Mouse (Mus musculus) left cerebral cortex, adult 11 months (tissue): Measurements from ENCODE around the gene Fbxo28.
"Not testable (repeated sequence)": the region's sequence is repeated elsewhere in the genome, so short reads cannot be mapped to it uniquely, and the experiment has no call there.

Experiments used
- DNase-seq: peaks from one replicate; pipeline ENCODE4 v3.0.0; 2022; ENCODE audit warnings: low spot score

The Fbxo28 gene

DNA sequence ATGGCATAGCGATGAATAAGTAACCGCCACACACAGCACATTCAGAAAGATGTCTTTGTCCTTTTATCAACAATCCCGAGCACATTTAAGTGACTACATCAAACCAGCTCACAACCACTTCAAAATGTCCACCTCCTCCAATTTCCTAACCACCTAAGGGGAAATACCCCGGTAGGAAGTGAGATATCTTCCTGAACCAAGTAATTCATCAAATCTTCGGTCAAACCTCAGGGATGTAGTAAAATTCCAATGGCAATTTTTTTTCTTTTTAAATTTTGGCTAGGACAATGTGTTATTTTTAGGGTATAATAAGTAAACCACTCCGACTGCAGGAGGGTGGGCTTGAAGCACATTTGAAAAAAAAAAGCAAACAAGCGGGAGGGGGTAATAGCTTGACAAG, 1.1 kb downstream of the Fbxo28 start:
- DNase-seq, result no peak

DNA sequence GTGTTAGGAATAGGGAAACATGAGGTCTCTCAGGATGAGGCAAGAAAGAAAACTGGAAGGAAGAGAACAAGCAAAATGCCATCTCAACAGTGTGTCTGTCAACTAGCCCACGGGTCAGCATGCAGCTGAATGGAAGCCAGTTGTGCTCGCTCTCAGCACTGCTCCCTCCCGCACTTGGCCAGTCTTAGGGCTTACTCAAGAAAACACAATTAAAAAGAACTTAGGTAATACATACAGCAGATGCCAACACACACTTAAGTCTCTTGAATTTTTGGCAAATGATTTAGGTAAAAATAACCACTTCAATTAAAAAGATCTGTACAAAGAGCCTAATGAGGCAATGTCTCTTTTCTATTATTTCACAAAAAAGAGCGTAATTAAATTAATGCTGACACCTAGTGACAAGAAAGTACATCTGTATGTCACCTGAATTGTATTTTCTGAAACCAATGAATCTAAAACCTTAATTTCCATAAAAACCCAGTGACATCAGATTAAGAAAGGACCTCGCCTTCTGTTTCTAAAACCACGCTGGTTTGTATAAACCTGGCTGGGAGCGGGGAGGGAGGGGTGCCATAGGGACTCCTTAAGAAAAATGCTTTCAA, 2.4 kb downstream of the Fbxo28 start:
- DNase-seq, result no peak

DNA sequence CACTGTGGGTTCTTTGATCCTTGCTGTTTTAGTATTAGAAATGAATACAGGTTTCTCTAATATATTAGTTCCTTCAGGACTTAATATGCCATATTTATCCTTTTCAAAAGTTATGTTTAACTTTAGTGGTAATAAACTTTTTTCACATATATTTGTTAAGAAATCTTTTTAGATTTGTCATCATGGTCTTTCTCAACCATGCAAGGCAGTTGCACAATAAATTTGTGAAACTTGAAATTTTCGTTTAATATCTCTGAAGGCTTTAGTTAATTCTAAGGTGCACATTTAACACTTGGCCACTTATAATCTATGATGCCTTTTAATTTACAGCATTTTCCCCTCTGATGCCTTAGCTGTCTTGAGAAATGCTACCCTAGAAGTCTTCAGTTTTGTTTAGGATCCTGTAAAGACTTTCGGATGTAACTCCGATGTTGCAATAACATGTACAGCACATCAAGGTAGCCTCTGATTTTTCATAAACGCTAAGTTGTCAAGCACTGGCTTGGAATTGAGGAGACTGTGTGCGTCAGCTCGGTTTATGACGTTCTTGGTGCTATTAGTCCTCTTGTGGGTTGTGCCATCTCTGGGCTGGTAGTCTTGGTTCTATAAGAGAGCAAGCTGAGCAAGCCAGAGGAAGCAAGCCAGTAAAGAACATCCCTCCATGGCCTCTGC, 7.5 kb downstream of the Fbxo28 start:
- DNase-seq, result no peak

DNA sequence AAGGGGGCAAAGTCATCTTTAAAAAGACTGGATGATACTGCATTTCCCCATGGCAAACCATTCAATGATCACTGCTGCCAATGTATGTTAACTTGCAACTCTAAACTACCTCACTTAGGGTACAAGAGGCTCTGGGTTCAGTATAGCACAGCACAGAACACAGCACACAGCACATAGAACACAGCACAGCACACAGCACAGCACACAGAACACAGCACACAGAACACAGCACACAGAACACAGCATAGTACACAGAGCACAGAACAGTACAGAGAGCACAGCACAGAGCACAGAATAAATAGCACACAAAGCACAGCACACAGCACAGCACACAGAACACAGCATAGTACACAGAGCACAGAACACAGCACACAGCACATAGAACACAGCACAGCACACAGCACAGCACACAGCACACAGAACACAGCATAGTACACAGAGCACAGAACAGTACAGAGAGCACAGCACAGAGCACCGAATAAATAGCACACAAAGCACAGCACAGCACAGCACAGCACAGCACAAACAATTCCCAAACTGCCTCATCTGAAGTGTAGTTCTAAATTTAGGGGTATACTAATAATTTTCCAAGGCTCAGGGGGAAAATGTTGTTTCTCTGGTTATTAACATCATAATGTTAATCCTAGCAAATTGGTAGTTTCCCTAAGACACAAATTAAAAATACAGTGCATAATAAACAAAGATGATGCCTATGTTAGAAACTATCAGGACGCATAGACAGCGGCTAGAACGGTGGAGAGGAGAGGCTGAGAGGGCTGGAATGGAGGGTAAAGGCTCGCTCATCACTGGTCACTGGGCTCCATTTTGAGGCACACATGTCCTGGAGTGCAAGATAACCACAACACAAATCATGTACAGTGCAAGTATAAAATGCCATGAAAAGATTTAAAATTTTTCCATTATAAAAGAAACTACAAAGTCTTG, 9.1 kb downstream of the Fbxo28 start:
- no peak for DNase-seq

DNA sequence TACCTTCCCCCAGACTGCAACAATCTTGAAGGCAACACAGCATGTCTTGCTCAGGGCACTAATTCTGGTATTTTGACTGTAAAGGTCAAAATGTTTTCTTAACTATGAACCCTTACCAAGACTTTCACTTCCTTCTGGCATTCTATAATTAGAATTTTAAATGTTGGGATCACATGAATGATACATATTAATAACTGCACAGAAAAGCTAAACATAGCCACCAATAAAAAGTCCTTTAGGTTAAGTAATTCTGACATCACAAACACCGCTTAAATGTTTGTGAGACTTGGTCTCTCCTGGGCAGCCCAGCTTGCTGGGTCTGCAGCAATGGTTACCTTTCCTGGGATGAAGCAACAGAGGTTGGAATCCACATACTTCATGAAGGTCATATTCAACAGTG, 15.5 kb downstream of the Fbxo28 start:
- DNase-seq, result no peak

DNA sequence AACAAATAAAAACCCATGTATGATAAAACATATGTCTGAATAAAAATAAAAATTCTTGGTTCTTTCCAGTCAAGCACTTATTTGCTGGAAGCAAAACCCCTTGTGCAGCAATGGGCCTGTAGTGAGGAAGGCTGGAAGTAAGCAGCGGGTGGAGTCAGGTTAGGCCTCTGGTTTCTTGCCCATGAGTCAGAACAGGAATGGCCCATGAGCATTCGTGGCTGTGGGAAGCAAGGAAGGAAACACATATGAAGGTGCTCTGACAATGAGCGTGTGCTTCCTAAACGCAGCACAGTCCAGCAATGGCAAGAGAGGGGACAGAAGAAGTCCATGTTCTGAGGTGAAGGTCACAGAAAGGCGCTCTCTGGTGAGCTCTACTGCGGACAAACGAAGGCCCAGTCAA, 16.9 kb downstream of the Fbxo28 start:
- no peak for DNase-seq

DNA sequence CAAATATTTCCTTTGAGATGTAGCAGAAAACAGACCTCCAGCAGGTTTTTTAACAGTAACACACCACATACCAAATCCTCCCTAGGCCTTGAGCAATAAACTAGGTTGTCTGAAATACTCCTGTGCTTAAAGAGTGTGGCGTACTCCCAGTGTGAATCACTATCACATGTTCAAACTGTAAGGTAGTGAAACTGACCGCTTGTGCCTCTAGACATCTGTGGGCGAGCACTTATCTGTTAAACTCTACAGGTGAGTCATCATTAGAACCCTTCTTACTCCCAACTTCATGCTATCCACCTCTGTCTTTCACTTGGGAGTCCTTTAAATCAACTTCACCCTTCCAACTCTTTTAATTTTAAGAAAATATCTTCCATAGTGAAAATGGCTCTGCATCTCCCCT, 18.3 kb downstream of the Fbxo28 start:
- no peak for DNase-seq

DNA sequence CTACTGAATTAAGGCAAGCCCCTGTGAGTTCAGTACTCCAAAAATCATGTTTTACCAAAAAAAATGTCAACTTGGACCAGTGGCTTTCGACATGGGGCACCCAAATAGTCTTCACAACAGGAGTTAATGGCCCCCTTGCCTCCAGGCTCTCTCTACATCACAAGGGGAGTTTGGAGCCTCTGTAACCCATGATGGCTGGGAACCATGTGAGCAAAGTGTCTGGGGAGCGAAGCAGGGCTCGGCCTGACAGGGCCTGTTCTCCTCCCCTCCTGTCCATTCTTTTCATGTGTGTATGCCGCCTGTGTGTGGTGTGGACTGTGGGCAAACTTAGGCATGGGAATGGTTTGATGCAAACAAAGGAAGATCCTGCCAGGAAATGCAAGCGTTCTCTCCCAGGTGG, 27.2 kb downstream of the Fbxo28 start:
- DNase-seq, result no peak

DNA sequence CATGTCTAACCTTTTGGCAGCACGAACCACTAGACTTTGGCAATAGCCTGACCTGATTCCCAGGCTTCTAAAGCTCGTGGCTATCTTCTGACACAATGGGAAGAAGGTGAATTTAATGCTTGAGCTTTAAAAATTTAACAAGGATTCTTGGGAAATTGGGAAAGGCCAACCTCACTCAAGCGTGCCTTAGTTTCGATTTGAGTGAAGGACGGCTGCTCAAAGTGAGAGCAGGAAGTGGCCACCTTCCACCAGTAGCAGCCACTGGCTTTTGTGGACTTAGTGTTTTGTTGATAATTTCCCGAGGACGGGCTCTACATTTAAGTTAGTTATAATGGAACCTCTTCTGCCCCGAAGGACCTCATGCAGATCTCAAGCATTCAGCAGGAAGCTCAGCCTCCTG, 28.2 kb downstream of the Fbxo28 start:
- no peak for DNase-seq

DNA sequence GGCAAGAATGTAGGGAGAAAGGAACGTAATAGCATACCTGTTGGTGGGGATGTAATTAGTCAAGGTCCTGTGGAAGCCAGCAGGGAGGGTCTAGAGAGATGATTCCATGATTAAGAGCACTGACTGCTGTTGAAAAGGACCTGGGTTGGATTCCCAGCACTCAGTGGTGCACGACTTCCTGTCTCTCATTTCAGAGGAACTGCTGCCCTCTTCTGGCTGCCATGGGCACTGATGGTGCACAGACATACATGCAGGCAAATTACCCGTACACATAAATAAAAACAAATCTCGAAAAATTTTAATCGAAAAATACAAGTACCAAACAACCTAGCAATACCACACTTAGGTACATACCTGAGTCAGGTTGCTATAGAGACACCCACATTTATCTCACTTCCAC, 30.1 kb downstream of the Fbxo28 start:
- no peak for DNase-seq

DNA sequence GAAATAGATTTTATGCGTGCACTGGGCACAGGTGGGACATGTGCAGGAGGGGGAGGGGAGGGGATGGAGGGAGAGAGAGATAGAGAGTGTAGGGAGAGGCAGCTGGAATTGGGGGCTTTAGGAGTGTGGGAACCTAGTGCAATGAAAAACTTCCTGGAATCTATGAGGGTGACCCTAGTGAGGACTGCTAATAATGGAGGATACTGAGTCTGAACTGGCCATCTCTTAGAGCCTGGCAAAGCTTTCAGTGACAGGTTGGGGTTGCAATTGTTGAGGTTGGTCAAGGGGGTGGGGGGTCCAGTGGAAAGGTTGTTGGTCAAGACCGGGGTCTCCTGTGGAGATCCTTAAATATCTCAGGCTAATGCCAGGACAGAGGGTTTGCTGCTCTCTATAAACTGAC, 31.1 kb downstream of the Fbxo28 start:
- no peak for DNase-seq

DNA sequence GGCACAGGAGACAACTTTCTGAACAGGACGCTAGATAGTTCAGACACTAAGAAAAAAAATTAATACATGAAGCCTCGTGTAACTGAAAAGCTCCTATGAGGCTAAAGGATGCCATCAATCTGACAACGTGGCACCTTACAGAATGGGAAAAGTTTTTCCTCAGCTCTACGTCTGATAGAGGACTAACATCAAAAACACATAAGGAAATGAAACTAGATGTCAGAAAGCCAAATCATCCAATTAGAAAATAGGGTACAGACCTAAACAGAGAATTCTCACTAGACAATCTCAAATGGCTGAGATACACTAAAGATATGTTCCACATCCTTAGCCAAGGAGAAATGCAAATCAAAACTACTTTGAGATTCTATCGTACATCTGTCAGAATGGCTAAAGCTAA, 32.0 kb downstream of the Fbxo28 start:
- no peak for DNase-seq

DNA sequence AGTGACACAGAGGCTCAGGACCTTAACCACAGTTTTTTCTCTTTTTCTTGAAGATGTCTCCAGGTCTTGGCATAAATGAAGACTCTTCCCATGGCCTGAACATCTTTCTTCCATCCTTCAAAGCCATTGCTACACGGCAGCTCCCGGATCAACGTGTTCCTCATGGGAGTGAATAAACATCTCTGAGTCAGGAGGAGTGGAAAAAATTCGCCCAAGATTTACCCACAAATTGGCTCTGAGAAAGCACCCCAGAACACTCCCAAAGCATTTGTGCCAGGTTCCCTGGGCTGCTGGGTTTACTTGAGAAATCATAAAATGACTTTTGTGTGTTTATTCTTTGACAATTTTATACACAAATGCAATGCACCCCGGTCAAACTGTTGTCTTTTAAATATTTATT, 38.5 kb downstream of the Fbxo28 start:
- DNase-seq, result no peak

DNA sequence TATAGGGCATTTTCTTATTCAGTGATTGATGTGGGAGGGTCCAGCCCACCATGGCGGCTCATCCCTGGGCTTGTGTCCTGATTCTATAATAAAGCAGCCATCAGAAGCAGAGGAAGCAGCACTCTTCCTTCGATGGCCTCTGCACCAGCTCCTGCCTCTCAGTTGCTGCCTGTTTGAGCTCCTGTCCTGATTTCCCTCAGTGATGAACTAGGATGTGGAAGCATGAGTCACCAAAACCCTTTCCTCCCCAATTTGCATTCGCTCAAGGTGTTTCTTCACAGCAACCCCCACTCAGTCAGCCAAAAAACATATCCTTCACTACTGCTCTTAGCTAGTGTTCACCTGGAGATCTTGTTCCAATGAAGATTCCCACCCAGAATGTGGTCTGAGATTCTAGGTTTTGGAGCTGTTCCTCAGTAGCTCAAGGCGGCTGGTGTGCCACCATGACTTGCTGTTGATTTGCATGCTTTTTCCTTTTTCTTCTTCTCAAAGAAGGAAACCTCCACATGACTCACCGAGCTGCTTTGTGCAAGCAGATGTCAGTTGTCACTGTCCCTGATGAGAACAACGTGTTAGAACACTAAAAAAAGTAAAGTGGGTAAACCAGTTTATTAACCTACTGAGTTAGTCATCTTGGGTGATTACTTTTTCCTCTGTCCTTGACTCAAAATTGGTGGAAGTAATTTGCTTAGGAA, 39.1 kb downstream of the Fbxo28 start:
- DNase-seq, result no peak

DNA sequence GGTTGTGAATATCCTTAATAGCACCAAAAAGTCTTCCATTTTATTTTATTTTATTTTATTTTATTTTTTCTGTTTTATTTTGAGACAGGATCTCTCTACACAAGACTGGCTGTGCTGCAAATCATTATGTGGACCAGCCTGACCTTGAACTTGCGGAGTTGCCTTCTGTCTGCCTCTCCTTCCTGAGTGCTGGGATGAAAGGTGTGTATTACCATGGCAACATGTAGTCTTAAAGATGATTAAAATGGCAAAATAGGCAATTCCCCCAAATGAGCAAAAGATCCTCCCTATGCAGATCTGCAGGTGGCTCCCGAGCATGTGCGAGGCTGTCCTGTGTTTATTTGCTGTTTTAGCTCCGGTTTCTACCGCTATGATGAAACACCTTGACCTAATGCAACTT, 43.6 kb downstream of the Fbxo28 start:
- DNase-seq, result no peak

DNA sequence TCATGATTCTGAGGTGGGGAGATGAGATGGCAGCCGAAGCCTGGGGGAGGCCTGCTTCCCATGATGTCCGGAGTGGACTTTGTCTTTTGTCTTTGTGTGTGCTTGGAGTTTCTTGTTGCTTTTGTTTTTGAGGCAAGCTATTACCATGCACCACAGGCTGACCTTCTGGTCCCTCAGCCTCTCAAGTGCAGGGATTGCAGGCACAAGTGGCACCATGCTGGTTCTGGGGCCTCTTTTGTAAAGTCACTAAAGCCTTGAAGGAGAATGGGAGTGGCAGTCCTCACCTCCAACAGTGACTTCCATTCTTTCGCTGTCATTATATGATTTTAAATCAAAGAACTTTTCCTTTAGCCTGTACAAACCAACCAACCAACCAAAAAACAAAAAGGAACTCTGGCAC, 44.2 kb downstream of the Fbxo28 start:
- DNase-seq, result no peak

DNA sequence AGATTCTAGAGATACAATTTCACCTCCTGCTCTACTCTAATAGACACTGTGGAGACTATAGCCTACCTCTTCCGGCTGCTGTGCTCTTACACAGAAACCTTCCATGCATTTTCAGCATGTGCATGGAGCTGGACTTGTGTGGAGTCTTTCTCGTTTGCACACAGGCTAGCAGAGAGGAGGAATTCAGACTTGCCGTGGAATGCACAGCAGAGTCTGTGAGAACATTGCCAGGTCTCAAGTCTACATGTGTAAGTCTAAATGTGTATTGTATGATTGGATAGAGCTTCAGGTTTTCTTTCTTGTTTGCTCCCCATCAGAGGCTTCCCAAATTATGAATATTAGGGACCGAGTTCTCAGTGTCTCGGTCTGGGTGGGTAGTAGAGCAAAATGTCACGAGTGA, 44.6 kb downstream of the Fbxo28 start:
- DNase-seq, result no peak

DNA sequence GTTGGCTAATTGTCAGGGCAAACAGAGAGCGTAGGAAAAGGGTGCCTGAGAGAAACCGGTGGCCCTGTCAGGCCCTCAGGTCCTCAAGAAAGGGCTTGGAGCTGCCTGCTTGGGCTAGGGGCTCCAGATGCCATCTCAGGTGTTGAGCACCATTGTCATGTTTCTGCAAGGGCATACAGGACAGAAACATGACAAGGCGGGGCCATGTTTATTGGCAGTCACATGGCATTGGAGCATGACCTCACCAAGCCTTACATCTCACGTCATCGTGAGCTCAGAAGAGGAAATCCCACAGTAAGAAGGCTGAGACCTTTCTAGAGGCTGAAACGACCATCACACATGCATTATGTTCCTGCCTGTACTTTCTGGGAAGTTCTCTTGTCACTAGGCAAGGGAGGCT, 45.3 kb downstream of the Fbxo28 start:
- no peak for DNase-seq

DNA sequence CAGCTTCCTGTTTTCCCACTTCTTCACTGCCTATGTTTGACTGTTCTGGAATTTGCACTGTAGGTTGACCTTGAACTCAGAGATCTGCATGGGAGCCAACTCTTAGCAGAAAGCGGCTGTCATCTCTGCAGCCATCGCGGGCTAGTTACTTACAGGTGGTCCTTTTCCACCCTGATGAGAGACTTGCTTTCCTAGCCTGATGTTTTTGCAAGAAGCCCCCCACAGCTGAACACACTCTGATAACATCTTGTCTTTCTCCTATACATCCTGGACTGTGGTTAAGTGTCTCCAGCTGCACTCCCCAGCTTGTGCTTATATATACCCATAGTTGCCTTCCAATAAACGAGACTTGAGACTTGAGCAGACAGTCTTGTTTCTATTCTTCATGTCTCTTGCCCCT, 49.1 kb downstream of the Fbxo28 start:
- DNase-seq, result no peak

DNA sequence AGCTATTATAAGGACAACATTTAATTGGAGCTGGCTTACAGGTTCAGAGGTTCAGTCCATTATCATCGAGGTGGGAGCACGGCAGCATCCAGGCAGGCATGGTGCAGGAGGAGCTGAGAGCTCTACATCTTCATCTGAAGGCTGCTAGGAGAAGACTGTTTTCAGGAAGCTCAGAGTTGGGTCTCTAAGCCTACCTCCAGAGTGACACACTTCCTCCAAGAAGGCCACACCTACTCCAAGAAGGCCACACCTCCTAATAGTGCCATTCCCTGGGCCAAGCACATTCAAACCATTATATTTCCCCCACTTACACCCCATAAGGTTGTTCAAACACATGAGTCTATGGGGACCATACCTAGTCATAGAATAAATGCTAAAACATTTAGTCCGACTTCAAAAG, 50.7 kb downstream of the Fbxo28 start:
- not testable (repeated sequence) for DNase-seq

DNA sequence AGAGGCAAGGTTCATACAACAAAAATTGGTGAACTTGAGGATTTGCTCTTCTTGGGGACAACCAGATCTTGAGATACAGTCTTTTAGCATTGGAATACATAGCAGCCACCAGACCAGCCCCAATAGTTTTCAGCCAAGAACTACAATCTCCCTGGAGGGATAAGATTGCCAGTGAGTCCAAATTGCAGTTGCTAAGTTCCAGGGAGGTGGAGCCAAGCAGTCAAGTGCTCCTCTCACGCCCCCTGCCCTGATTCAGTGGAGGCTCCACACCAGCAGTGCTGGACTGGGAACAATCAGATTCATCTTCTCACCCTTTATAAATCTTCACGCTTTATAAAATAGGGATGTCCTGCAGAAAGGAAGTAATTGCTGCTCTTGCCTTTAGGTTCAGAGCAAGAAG, 51.6 kb downstream of the Fbxo28 start:
- DNase-seq, result no peak

DNA sequence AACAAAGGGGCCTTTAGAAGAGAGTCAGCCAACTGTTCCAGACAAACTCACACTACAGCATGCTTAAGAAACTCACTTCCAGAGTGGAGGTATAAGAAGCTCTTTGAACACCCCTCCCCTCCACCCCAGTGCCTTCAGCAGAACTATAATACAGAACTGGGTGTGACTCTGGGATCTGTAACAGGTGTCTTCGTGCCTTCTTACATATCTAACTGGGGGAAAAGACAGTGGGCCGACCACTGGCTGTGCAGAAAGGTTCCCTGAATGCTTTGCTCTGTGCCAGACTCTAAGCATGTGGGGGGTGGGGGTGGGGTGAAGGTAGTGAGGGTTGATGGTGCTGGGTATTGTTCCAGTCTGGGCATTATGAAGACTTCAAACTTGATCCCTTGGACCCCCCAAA, 52.8 kb downstream of the Fbxo28 start:
- DNase-seq, result no peak

DNA sequence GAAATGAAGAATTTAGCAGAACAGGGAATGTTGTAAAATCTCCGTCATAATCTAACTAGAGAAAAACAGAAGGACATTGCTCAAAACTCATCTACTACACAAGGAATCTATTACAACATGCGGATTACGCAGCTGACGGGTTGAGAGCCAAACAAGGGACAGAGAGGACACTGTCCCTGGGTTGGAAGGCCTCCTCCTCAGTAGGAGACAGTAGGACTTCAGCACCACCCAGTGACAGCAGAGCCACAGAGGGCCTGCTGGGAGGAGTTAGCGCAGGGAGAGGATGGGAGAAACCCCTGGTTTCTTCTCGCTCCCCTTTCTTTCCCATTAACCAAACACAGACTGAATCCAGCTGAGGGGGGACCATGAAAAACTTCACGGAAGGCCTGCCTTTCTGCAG, 53.6 kb downstream of the Fbxo28 start:
- DNase-seq, result no peak
